Mouse (Mus musculus) MEL (cell line): ENCODE measurements around the gene Ttl. TPM values are rescaled to one million over a fixed set of nuclear protein-coding genes. Genes with fewer than 3 reads are reported as not detected.

Source experiments
- DNase-seq: peaks from one replicate; pipeline ENCODE4 v3.0.0; 2011; ENCODE audit warnings: low read depth, low spot score
- H3K27ac ChIP-seq: 2 replicates; pipeline ENCODE4 v1.5.1; 2012; ENCODE audit warnings: low read depth, mild to moderate bottlenecking, control low read depth, low read length, moderate library complexity; ENCODE audit not compliant: control insufficient read depth
- H3K27me3 ChIP-seq, 2 experiments: fragments of 150-350 bp in 1 of 2; sonication (generic) in 1 of 2; 2 replicates each; pipeline ENCODE4 v1.6.1; 2012; ENCODE audit warnings: low read length in 2 of 2, mild to moderate bottlenecking in 2 of 2, improper control_type of control experiment in 1 of 2, moderate library complexity in 1 of 2; ENCODE audit not compliant: insufficient read depth in 2 of 2, control insufficient read depth in 1 of 2
- H3K36me3 ChIP-seq, 2 experiments: 2 replicates each; pipeline ENCODE4 v1.6.1; 2012 to 2014; ENCODE audit warnings: low read length in 2 of 2, improper control_type of control experiment in 1 of 2, inconsistent platforms in 1 of 2, mild to moderate bottlenecking in 1 of 2; ENCODE audit not compliant: insufficient read depth in 2 of 2, control insufficient read depth in 1 of 2
- H3K4me1 ChIP-seq, 2 experiments: fragments of 150-350 bp in 1 of 2; sonication (generic) in 1 of 2; 2 replicates each; pipeline ENCODE4 v1.6.1; 2012; ENCODE audit warnings: low read length in 2 of 2, improper control_type of control experiment in 1 of 2, mild to moderate bottlenecking in 1 of 2; ENCODE audit not compliant: insufficient read depth in 2 of 2, control insufficient read depth in 1 of 2
- H3K4me3 ChIP-seq, 2 experiments: fragments of 150-350 bp in 1 of 2; sonication (generic) in 1 of 2; 2 replicates each; pipeline ENCODE4 v1.5.1; 2012; ENCODE audit warnings: low read depth in 2 of 2, low read length in 2 of 2, mild to moderate bottlenecking in 2 of 2, moderate library complexity in 2 of 2, control low read depth in 1 of 2, improper control_type of control experiment in 1 of 2; ENCODE audit not compliant: control insufficient read depth in 1 of 2, insufficient read depth in 1 of 2
- H3K79me2 ChIP-seq: 2 replicates; pipeline ENCODE4 v1.6.1; 2012; ENCODE audit warnings: mild to moderate bottlenecking, low read length, moderate library complexity; ENCODE audit not compliant: control insufficient read depth, poor library complexity, insufficient read depth
- H3K9ac ChIP-seq: 2 replicates; pipeline ENCODE4 v1.6.1; 2012; ENCODE audit warnings: low read depth, mild to moderate bottlenecking, control low read depth, low read length, moderate library complexity; ENCODE audit not compliant: control insufficient read depth, poor library complexity, severe bottlenecking
- H3K9me3 ChIP-seq: fragments of 150-350 bp; sonication (generic); replicated peaks from 2 replicates; pipeline ENCODE4 v1.6.1; 2012; ENCODE audit warnings: mild to moderate bottlenecking, low read length, improper control_type of control experiment, moderate library complexity; ENCODE audit not compliant: insufficient read depth
- BHLHE40 ChIP-seq: IDR thresholded peaks from 2 replicates; pipeline ENCODE4 v1.6.1; 2012; ENCODE audit warnings: low read depth, mild to moderate bottlenecking, inconsistent platforms, low read length, improper control_type of control experiment, borderline replicate concordance
- CHD1 ChIP-seq: IDR thresholded peaks from 2 replicates; pipeline ENCODE4 v1.6.1; 2012; ENCODE audit warnings: low read depth, mild to moderate bottlenecking, inconsistent platforms, low read length, improper control_type of control experiment
- CTCF ChIP-seq, 3 experiments: IDR thresholded peaks in 2 of 3; conservative IDR thresholded peaks in 1 of 3; 2 replicates each; pipeline ENCODE4 v1.5.1; 2011 to 2012; ENCODE audit warnings: low read length in 3 of 3, low read depth in 2 of 3, mild to moderate bottlenecking in 2 of 3, improper control_type of control experiment in 1 of 3, inconsistent platforms in 1 of 3, mixed read lengths in 1 of 3, moderate library complexity in 1 of 3; ENCODE audit not compliant: control insufficient read depth in 1 of 3, insufficient read depth in 1 of 3, poor library complexity in 1 of 3, severe bottlenecking in 1 of 3
- E2F4 ChIP-seq: IDR thresholded peaks from 2 replicates; pipeline ENCODE4 v1.6.1; 2011; ENCODE audit warnings: low read depth, low read length, improper control_type of control experiment, borderline replicate concordance
- JUND ChIP-seq: IDR thresholded peaks from 2 replicates; pipeline ENCODE4 v1.6.1; 2011; ENCODE audit warnings: low read depth, mild to moderate bottlenecking, improper control_type of control experiment, low read length
- MAFK ChIP-seq: IDR thresholded peaks from 2 replicates; pipeline ENCODE4 v1.6.1; 2011; ENCODE audit warnings: low read depth, mild to moderate bottlenecking, low read length, improper control_type of control experiment, borderline replicate concordance
- MEF2A ChIP-seq: IDR thresholded peaks from 2 replicates; pipeline ENCODE4 v1.6.1; 2014; ENCODE audit warnings: low read depth, mild to moderate bottlenecking, inconsistent platforms, low read length, improper control_type of control experiment; ENCODE audit not compliant: poor library complexity, insufficient replicate concordance, severe bottlenecking; ENCODE audit errors: extremely low read depth
- MXI1 ChIP-seq: IDR thresholded peaks from 2 replicates; pipeline ENCODE4 v1.6.1; 2011; ENCODE audit warnings: mild to moderate bottlenecking, low read depth, low read length, improper control_type of control experiment
- NELFE ChIP-seq: IDR thresholded peaks from 2 replicates; pipeline ENCODE4 v1.6.1; 2011; ENCODE audit warnings: low read depth, low read length, improper control_type of control experiment
- NRF1 ChIP-seq: IDR thresholded peaks from 2 replicates; pipeline ENCODE4 v1.6.1; 2014; ENCODE audit warnings: low read depth, mild to moderate bottlenecking, inconsistent platforms, low read length, improper control_type of control experiment, moderate library complexity; ENCODE audit not compliant: poor library complexity, insufficient read depth, severe bottlenecking
- POLR2A ChIP-seq, 2 experiments: IDR thresholded peaks; 2 replicates each; pipeline ENCODE4 v1.6.1; 2011 to 2012; ENCODE audit warnings: low read length in 2 of 2, mild to moderate bottlenecking in 2 of 2, control low read depth in 1 of 2, improper control_type of control experiment in 1 of 2, low read depth in 1 of 2, moderate library complexity in 1 of 2; ENCODE audit not compliant: control insufficient read depth in 1 of 2, insufficient read depth in 1 of 2, poor library complexity in 1 of 2
- POLR2AphosphoS2 ChIP-seq: IDR thresholded peaks from 2 replicates; pipeline ENCODE4 v1.6.1; 2011; ENCODE audit warnings: low read length, improper control_type of control experiment
- RAD21 ChIP-seq: IDR thresholded peaks from 2 replicates; pipeline ENCODE4 v1.6.1; 2011; ENCODE audit warnings: mild to moderate bottlenecking, low read depth, low read length, improper control_type of control experiment
- SIN3A ChIP-seq: IDR thresholded peaks from 2 replicates; pipeline ENCODE4 v1.6.1; 2012; ENCODE audit warnings: low read length, improper control_type of control experiment, inconsistent platforms
- TCF12 ChIP-seq: IDR thresholded peaks from 2 replicates; pipeline ENCODE4 v1.6.1; 2014; ENCODE audit warnings: low read depth, mild to moderate bottlenecking, inconsistent platforms, low read length, improper control_type of control experiment, moderate library complexity
- ZC3H11A ChIP-seq: IDR thresholded peaks from 2 replicates; pipeline ENCODE4 v1.6.1; 2012; ENCODE audit warnings: low read depth, mild to moderate bottlenecking, inconsistent platforms, low read length, improper control_type of control experiment
- polyA plus RNA-seq, 2 experiments: library from polyadenylated mRNA; stranded (reverse) in 1 of 2; unstranded in 1 of 2; fragments of >175 nt in 1 of 2; fragments of >200 nt in 1 of 2; gene quantifications; 2 replicates each; pipeline versions ENCODE4 v1.2.1 to v1.2.4; 2012; ENCODE audit warnings: low replicate concordance in 2 of 2, low read depth in 1 of 2; ENCODE audit not compliant: insufficient read length in 2 of 2, insufficient read depth in 1 of 2, missing spikeins in 1 of 2
- total RNA-seq: library from RNA; depleted of rRNA; stranded (reverse); fragments of 300-350 nt; gene quantifications from 2 replicates; pipeline ENCODE4 v1.2.3, GENCODE M21; 2012; rRNA removed

Gene Ttl
- 5.6 and 5.7 TPM in 2 replicates for total RNA-seq
- 1 to 10 TPM in 1 of 2 experiments, not detected in 1; 9.3 TPM for polyA plus RNA-seq

GRCm38 (mm10) chr2:129065437-129066282 lies at the start of gene Ttl:
Gene Ttl, plus strand, starts transcription at chr2:129065942.
- TF ChIP-seq POLR2AphosphoS2 (0 out of 2 replicates have a peak, but pooled peaks have one; percentile 31), TCF12 (peak; percentile 4; the same call in 1 of the 2 replicates), NRF1 (0 out of 2 replicates have a peak, but pooled peaks have one; percentile 7), JUND (no peak), CTCF (IDR thresholded peaks at IDR 0.05 in 2 of 3, conservative IDR thresholded peaks at IDR 0.05 in 1 of 3; ENCODE audit: control insufficient read depth in 1 of 3, insufficient read depth in 1 of 3, low read depth in 2 of 3, low read length in 3 of 3, poor library complexity in 1 of 3, severe bottlenecking in 1 of 3) (0 out of 6 replicates have a peak, but pooled peaks of 1 of the 3 experiments have one; percentile 8), NELFE (peak; percentile 64), MEF2A (no peak), POLR2A (IDR thresholded peaks at IDR 0.05; ENCODE audit: control insufficient read depth in 1 of 2, insufficient read depth in 1 of 2, low read depth in 1 of 2, low read length in 2 of 2, poor library complexity in 1 of 2) (peak; percentile 63 to 91), MXI1 (0 out of 2 replicates have a peak, but pooled peaks have one; percentile 6), CHD1 (no peak)
- Histone ChIP-seq H3K9ac (peak within 1 kb of the TSS; percentile 87), H3K27ac (no peak within 1 kb of the TSS), H3K27me3 (peaks cover 0 to 2% of the 10 kb centered on the region in 2 experiments; a peak in 1 of 4 replicates), H3K4me1 (peaks cover 0 to 5% of the 10 kb centered on the region in 2 experiments; a peak in 1 of 4 replicates), H3K36me3 (peaks cover 0 to 5% of the 10 kb centered on the region in 2 experiments; a peak in 1 of 4 replicates), H3K4me3 (peak within 1 kb of the TSS; percentile 80 to 94), H3K79me2 (peaks cover 7% of the 10 kb centered on the region; the same call in 1 of the 2 replicates), H3K9me3 (no peaks in the 10 kb centered on the region)
- peak; percentile 78 for DNase-seq

DNA sequence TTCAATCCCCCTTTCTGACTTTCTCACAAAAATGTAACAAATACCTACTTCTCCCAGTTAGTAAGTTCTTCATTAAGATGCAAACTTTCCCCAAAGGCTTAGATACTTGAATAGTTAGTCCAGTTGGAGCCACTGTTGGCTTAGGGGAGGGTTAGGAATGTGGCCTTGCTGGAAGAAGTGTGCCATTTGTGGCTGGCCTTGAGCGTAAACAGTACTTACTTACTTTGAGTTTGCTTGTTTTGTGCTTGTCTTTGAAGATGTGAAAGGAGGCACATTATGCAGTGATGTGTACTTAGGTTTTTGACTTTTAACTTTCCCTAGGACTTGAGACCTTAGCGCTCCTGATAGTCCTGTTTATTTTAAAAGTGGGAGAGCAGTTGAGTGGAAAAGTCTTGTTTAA lies 45.6 kb upstream of the Ttl start:
- TF ChIP-seq MAFK, result no peak
- no peak for TF ChIP-seq RAD21
- no peak for TF ChIP-seq SIN3A
- TF ChIP-seq ZC3H11A, result no peak
- no peak for TF ChIP-seq BHLHE40
- TF ChIP-seq E2F4, result no peak
- TF ChIP-seq, all 39 proteins: peak for 0
- Histone ChIP-seq H3K9ac (no peak overlapping the region), H3K79me2 (no peaks in the 10 kb centered on the region), H3K27ac (no peak overlapping the region), H3K27me3 (no peaks in the 10 kb centered on the region), H3K9me3 (no peaks in the 10 kb centered on the region), H3K4me3 (no peak overlapping the region), H3K4me1 (no peaks in the 10 kb centered on the region), H3K36me3 (no peaks in the 10 kb centered on the region)
- DNase-seq, result no peak
